Mouse (Mus musculus) limb, embryonic 12.5 days (tissue): ENCODE measurements around the gene Ap1g1. TPM values are rescaled to one million over a fixed set of nuclear protein-coding genes. Genes with fewer than 3 reads are reported as not detected.
A peak's percentile ranks its signal among the peaks of the same experiment; 100 is the strongest.

Experiments
- ATAC-seq: fragments of 200-750 bp; cut with Nextera tagmentation; 2 replicates; pipeline ENCODE4 v1.8.0; 2017; ENCODE audit warnings: low read depth, moderate TSS enrichment; ENCODE audit not compliant: insufficient number of reproducible peaks, insufficient read depth, low FRiP score, low TSS enrichment
- H3K27ac ChIP-seq: fragments of 300-500 bp; sonication (generic); 2 replicates; pipeline ENCODE4 v1.5.1; 2016; ENCODE audit warnings: mild to moderate bottlenecking, moderate library complexity
- H3K27me3 ChIP-seq: fragments of 300-500 bp; sonication (generic); 2 replicates; pipeline ENCODE4 v1.6.1; 2016; ENCODE audit warnings: mild to moderate bottlenecking, moderate library complexity
- H3K36me3 ChIP-seq: fragments of 300-500 bp; sonication (generic); 2 replicates; pipeline ENCODE4 v1.6.1; 2016; ENCODE audit warnings: mild to moderate bottlenecking, moderate library complexity
- H3K4me1 ChIP-seq: fragments of 300-500 bp; sonication (generic); replicated peaks from 2 replicates; pipeline ENCODE4 v1.6.1; 2016
- H3K4me2 ChIP-seq: fragments of 300-500 bp; sonication (generic); 2 replicates; pipeline ENCODE4 v1.6.1; 2016; ENCODE audit warnings: mild to moderate bottlenecking, moderate library complexity
- H3K4me3 ChIP-seq: fragments of 300-500 bp; sonication (generic); replicated peaks from 2 replicates; pipeline ENCODE4 v1.5.1; 2016; ENCODE audit warnings: mild to moderate bottlenecking
- H3K9ac ChIP-seq: fragments of 300-500 bp; sonication (generic); replicated peaks from 2 replicates; pipeline ENCODE4 v1.6.1; 2016; ENCODE audit warnings: mild to moderate bottlenecking, moderate library complexity
- H3K9me3 ChIP-seq: fragments of 300-500 bp; sonication (generic); 2 replicates; pipeline ENCODE4 v1.6.1; 2016; ENCODE audit warnings: mild to moderate bottlenecking, moderate library complexity
- WGBS: fragments of 180-500 bp; shearing (Covaris S2); methylation state at CpG from one replicate; pipeline ENCODE4 v1.1.7; 2016; 5-methylcytosine and 5-hydroxymethylcytosine counted together
- polyA plus RNA-seq: library from polyadenylated mRNA; unstranded; fragments of >200 nt; fragmentation: Nextera tagmentation; extraction: Ambion mirVana; gene quantifications from 2 replicates; pipeline ENCODE4 v1.2.1, GENCODE M21; 2016

The Ap1g1 gene
- polyA plus RNA-seq, 1 experiment from 2014 or later, result 51.6 TPM

GRCm38 (mm10) chr8:109790938-109791337, 12.6 kb downstream of the Ap1g1 start:
- no peaks in the 10 kb centered on the region for H3K9me3 ChIP-seq
- no peak overlapping the region for H3K4me2 ChIP-seq
- H3K27ac ChIP-seq, result no peak overlapping the region
- H3K36me3 ChIP-seq, result no peaks in the 10 kb centered on the region
- no peak for ATAC-seq
- WGBS, result 98% methylated on average over 2 of the region's 2 CpGs
- H3K4me1 ChIP-seq, result no peaks in the 10 kb centered on the region
- H3K4me3 ChIP-seq, result no peak overlapping the region
- no peak overlapping the region for H3K9ac ChIP-seq
- no peaks in the 10 kb centered on the region for H3K27me3 ChIP-seq

GRCm38 (mm10) chr8:109795166-109795565, 16.8 kb downstream of the Ap1g1 start:
- Histone ChIP-seq H3K4me1 (peaks cover 14% of the 10 kb centered on the region; the same call in 1 of the 2 replicates), H3K9ac (no peak overlapping the region), H3K27me3 (no peaks in the 10 kb centered on the region), H3K36me3 (no peaks in the 10 kb centered on the region), H3K27ac (no peak overlapping the region), H3K4me3 (no peak overlapping the region), H3K9me3 (no peaks in the 10 kb centered on the region), H3K4me2 (no peak overlapping the region)
- WGBS, result 68% methylated on average over 1 of the region's 1 CpGs
- no peak for ATAC-seq

GRCm38 (mm10) chr8:109798721-109799120, 20.4 kb downstream of the Ap1g1 start:
- no peak for ATAC-seq
- H3K27me3 ChIP-seq, result no peaks in the 10 kb centered on the region
- no peak overlapping the region for H3K27ac ChIP-seq

GRCm38 (mm10) chr8:109799245-109799644, 20.9 kb downstream of the Ap1g1 start:
- no peaks in the 10 kb centered on the region for H3K9me3 ChIP-seq
- 56% methylated on average over 4 of the region's 4 CpGs for WGBS

More at GRCm38 (mm10) chr8:109798721-109799120, 20.4 kb downstream of the Ap1g1 start:
- H3K4me1 ChIP-seq, result peaks cover 14% of the 10 kb centered on the region; the same call in 1 of the 2 replicates
- no peak overlapping the region for H3K4me3 ChIP-seq
- peaks cover 6% of the 10 kb centered on the region; the same call in 1 of the 2 replicates for H3K36me3 ChIP-seq
- no peak overlapping the region for H3K4me2 ChIP-seq
- no peaks in the 10 kb centered on the region for H3K9me3 ChIP-seq
- H3K9ac ChIP-seq, result no peak overlapping the region

GRCm38 (mm10) chr8:109800325-109800724, 22.0 kb downstream of the Ap1g1 start:
- Histone ChIP-seq H3K27me3 (no peaks in the 10 kb centered on the region), H3K9ac (no peak overlapping the region), H3K4me3 (no peak overlapping the region), H3K4me1 (peaks cover 14% of the 10 kb centered on the region; the same call in 1 of the 2 replicates), H3K9me3 (no peaks in the 10 kb centered on the region), H3K36me3 (peaks cover 18% of the 10 kb centered on the region), H3K27ac (no peak overlapping the region), H3K4me2 (no peak overlapping the region)
- ATAC-seq, result no peak
- WGBS, result 86% methylated on average over 2 of the region's 2 CpGs

More at GRCm38 (mm10) chr8:109799245-109799644, 20.9 kb downstream of the Ap1g1 start:
- no peak overlapping the region for H3K4me3 ChIP-seq
- peaks cover 10% of the 10 kb centered on the region for H3K36me3 ChIP-seq
- peaks cover 14% of the 10 kb centered on the region; the same call in 1 of the 2 replicates for H3K4me1 ChIP-seq
- H3K4me2 ChIP-seq, result no peak overlapping the region
- no peaks in the 10 kb centered on the region for H3K27me3 ChIP-seq
- no peak for ATAC-seq
- no peak overlapping the region for H3K9ac ChIP-seq
- no peak overlapping the region for H3K27ac ChIP-seq

GRCm38 (mm10) chr8:109803211-109803610, 24.9 kb downstream of the Ap1g1 start:
- no peak for ATAC-seq
- no peak overlapping the region for H3K4me3 ChIP-seq
- H3K36me3 ChIP-seq, result peaks cover 18% of the 10 kb centered on the region
- H3K27ac ChIP-seq, result no peak overlapping the region
- WGBS, result 96% methylated on average over 3 of the region's 3 CpGs
- no peak overlapping the region for H3K9ac ChIP-seq
- peaks cover 14% of the 10 kb centered on the region; the same call in 1 of the 2 replicates for H3K4me1 ChIP-seq
- no peak overlapping the region for H3K4me2 ChIP-seq
- H3K27me3 ChIP-seq, result no peaks in the 10 kb centered on the region
- H3K9me3 ChIP-seq, result no peaks in the 10 kb centered on the region

- Histone ChIP-seq H3K9ac (no peak overlapping the region), H3K4me1 (peaks cover 8% of the 10 kb centered on the region; the same call in 1 of the 2 replicates), H3K4me2 (no peak overlapping the region), H3K9me3 (no peaks in the 10 kb centered on the region), H3K27ac (no peak overlapping the region), H3K36me3 (peaks cover 18% of the 10 kb centered on the region), H3K27me3 (no peaks in the 10 kb centered on the region), H3K4me3 (no peak overlapping the region)
- WGBS, result 96% methylated on average over 3 of the region's 3 CpGs
- no peak for ATAC-seq
Observed at GRCm38 (mm10) chr8:109803801-109804200, 25.4 kb downstream of the Ap1g1 start.

- WGBS, result 68% methylated on average over 3 of the region's 3 CpGs
- Histone ChIP-seq H3K9me3 (no peaks in the 10 kb centered on the region), H3K4me1 (0 out of 2 replicates have a peak, but pooled peaks cover 3% of the 10 kb centered on the region), H3K9ac (no peak overlapping the region), H3K4me3 (no peak overlapping the region), H3K27me3 (no peaks in the 10 kb centered on the region), H3K4me2 (no peak overlapping the region), H3K27ac (peak overlapping the region; percentile 45; the same call in 1 of the 2 replicates), H3K36me3 (peaks cover 18% of the 10 kb centered on the region)
- ATAC-seq, result no peak
Observed at GRCm38 (mm10) chr8:109806522-109806921, 28.2 kb downstream of the Ap1g1 start.

- no peak for ATAC-seq
- H3K27ac ChIP-seq, result no peak overlapping the region
- H3K9me3 ChIP-seq, result no peaks in the 10 kb centered on the region
- H3K4me1 ChIP-seq, result 0 out of 2 replicates have a peak, but pooled peaks cover 3% of the 10 kb centered on the region
- no peaks in the 10 kb centered on the region for H3K27me3 ChIP-seq
- no peak overlapping the region for H3K4me2 ChIP-seq
- no peak overlapping the region for H3K4me3 ChIP-seq
- H3K9ac ChIP-seq, result no peak overlapping the region
- peaks cover 18% of the 10 kb centered on the region for H3K36me3 ChIP-seq
- 61% methylated on average over 7 of the region's 7 CpGs for WGBS
Observed at GRCm38 (mm10) chr8:109807401-109808119, 29.2 kb downstream of the Ap1g1 start.

- Histone ChIP-seq H3K4me3 (no peak overlapping the region), H3K27ac (no peak overlapping the region), H3K36me3 (peaks cover 14% of the 10 kb centered on the region), H3K27me3 (no peaks in the 10 kb centered on the region), H3K4me1 (0 out of 2 replicates have a peak, but pooled peaks cover 3% of the 10 kb centered on the region), H3K9me3 (no peaks in the 10 kb centered on the region), H3K9ac (no peak overlapping the region), H3K4me2 (no peak overlapping the region)
- ATAC-seq, result no peak
Observed at GRCm38 (mm10) chr8:109808120-109808447, 29.7 kb downstream of the Ap1g1 start.

- Histone ChIP-seq H3K4me3 (no peak overlapping the region), H3K27ac (no peak overlapping the region), H3K4me1 (0 out of 2 replicates have a peak, but pooled peaks cover 3% of the 10 kb centered on the region), H3K4me2 (no peak overlapping the region), H3K9me3 (no peaks in the 10 kb centered on the region), H3K36me3 (peaks cover 8% of the 10 kb centered on the region), H3K9ac (no peak overlapping the region), H3K27me3 (no peaks in the 10 kb centered on the region)
- ATAC-seq, result no peak
- WGBS, result 84% methylated on average over 3 of the region's 3 CpGs
Observed at GRCm38 (mm10) chr8:109810434-109810833, 32.1 kb downstream of the Ap1g1 start.

- no peak overlapping the region for H3K27ac ChIP-seq
- 99% methylated on average over 2 of the region's 2 CpGs for WGBS
- no peaks in the 10 kb centered on the region for H3K27me3 ChIP-seq
- peaks cover 7% of the 10 kb centered on the region; the same call in 1 of the 2 replicates for H3K4me1 ChIP-seq
- peaks cover 10% of the 10 kb centered on the region for H3K36me3 ChIP-seq
- ATAC-seq, result no peak
- H3K9me3 ChIP-seq, result no peaks in the 10 kb centered on the region
- H3K4me2 ChIP-seq, result no peak overlapping the region
- no peak overlapping the region for H3K4me3 ChIP-seq
- no peak overlapping the region for H3K9ac ChIP-seq
Observed at GRCm38 (mm10) chr8:109815268-109815667, 36.9 kb downstream of the Ap1g1 start.
